Comparison of ENCODE assay signal across 33 mouse cellular contexts in genomic region chr9:67205175-67205574, GRCm38 (mm10).
A peak's percentile ranks its signal among the peaks of the same experiment; 100 is the strongest.
DNase-seq lines count a peak whose midpoint lies in the region; ATAC-seq and TF ChIP-seq lines count a peak whose summit lies in the region.
"Had no signal": no experiment of that assay in that cellular context is flagged by ENCODE, and none has a peak within 500 bp of the region (broad histone marks: within the 10 kb centered on the region; RNA-seq: fewer than 3 reads in every experiment).

No protein-coding gene starts in this region.

- H3K9me3 ChIP-seq in liver, embryonic 11.5 days (ENCODE audit: control insufficient read depth, low read length), result no peaks in the 10 kb centered on the region
- no peaks in the 10 kb centered on the region for H3K9me3 ChIP-seq in intestine, postnatal 0 days (ENCODE audit: control insufficient read depth)
- H3K9me3 ChIP-seq in intestine, embryonic 16.5 days (ENCODE audit: control insufficient read depth, low read length), result no peaks in the 10 kb centered on the region
- H3K9me3 ChIP-seq: embryonic facial prominence, embryonic 15.5 days; forebrain, embryonic 15.5 days; heart, embryonic 13.5 days; hindbrain, embryonic 10.5 days; hindbrain, embryonic 15.5 days; liver, embryonic 13.5 days; midbrain, embryonic 12.5 days; neural tube, embryonic 12.5 days had no signal

- TF ChIP-seq CTCF in intestine, postnatal 0 days (IDR thresholded peaks at IDR 0.05; ENCODE audit: low read depth), result no peak

- H3K4me2 ChIP-seq in liver, embryonic 11.5 days, result no peak overlapping the region
- no peak overlapping the region for H3K4me2 ChIP-seq in intestine, postnatal 0 days (replicated peaks; ENCODE audit: low read depth)
- H3K4me2 ChIP-seq in intestine, embryonic 16.5 days (ENCODE audit: low read depth, low read length), result no peak overlapping the region
- H3K4me2 ChIP-seq: embryonic facial prominence, embryonic 15.5 days; forebrain, embryonic 15.5 days; heart, embryonic 13.5 days; hindbrain, embryonic 15.5 days; liver, embryonic 13.5 days; midbrain, embryonic 12.5 days; neural tube, embryonic 12.5 days had no signal

- no peaks in the 10 kb centered on the region for H3K36me3 ChIP-seq in liver, embryonic 11.5 days (ENCODE audit: control insufficient read depth, insufficient read depth, low read length)
- no peaks in the 10 kb centered on the region for H3K36me3 ChIP-seq in intestine, postnatal 0 days (ENCODE audit: control insufficient read depth, insufficient read depth)
- no peaks in the 10 kb centered on the region for H3K36me3 ChIP-seq in intestine, embryonic 16.5 days (ENCODE audit: control insufficient read depth, insufficient read depth, low read length)
- H3K36me3 ChIP-seq: embryonic facial prominence, embryonic 15.5 days; forebrain, embryonic 15.5 days; heart, embryonic 13.5 days; hindbrain, embryonic 10.5 days; hindbrain, embryonic 15.5 days; liver, embryonic 13.5 days; midbrain, embryonic 12.5 days; neural tube, embryonic 12.5 days had no signal

- H3K4me1 ChIP-seq in liver, embryonic 11.5 days (replicated peaks; ENCODE audit: control insufficient read depth, insufficient read depth, low read length), result no peaks in the 10 kb centered on the region
- H3K4me1 ChIP-seq in intestine, postnatal 0 days (replicated peaks; ENCODE audit: control insufficient read depth, insufficient read depth, low read length), result no peaks in the 10 kb centered on the region
- H3K4me1 ChIP-seq in intestine, embryonic 16.5 days (ENCODE audit: control insufficient read depth, insufficient read depth, low read length), result no peaks in the 10 kb centered on the region
- H3K4me1 ChIP-seq: forebrain, embryonic 15.5 days; hindbrain, embryonic 15.5 days; liver, embryonic 13.5 days; megakaryocyte, embryonic 14.5 days; midbrain, embryonic 12.5 days had no signal

- H3K27me3 ChIP-seq in liver, embryonic 11.5 days (replicated peaks; ENCODE audit: control insufficient read depth, insufficient read depth, low read length), result no peaks in the 10 kb centered on the region
- no peaks in the 10 kb centered on the region for H3K27me3 ChIP-seq in intestine, postnatal 0 days (replicated peaks; ENCODE audit: control insufficient read depth, insufficient read depth, low read length)
- no peaks in the 10 kb centered on the region for H3K27me3 ChIP-seq in intestine, embryonic 16.5 days (replicated peaks; ENCODE audit: control insufficient read depth, insufficient read depth, low read length)
- H3K27me3 ChIP-seq: embryonic facial prominence, embryonic 15.5 days; forebrain, embryonic 15.5 days; heart, embryonic 13.5 days; hindbrain, embryonic 15.5 days; liver, embryonic 13.5 days; midbrain, embryonic 12.5 days; neural tube, embryonic 12.5 days; Patski had no signal

- no peak for ATAC-seq in liver, embryonic 11.5 days (replicated peaks; ENCODE audit: low FRiP score)
- no peak for ATAC-seq in intestine, postnatal 0 days
- no peak for ATAC-seq in intestine, embryonic 16.5 days
- ATAC-seq: forebrain, embryonic 15.5 days; inflammation-experienced regulatory T-cells, adult 6 months; Patski had no signal

- no peak overlapping the region for H3K27ac ChIP-seq in liver, embryonic 11.5 days (ENCODE audit: low read depth, low read length)
- no peak overlapping the region for H3K27ac ChIP-seq in intestine, postnatal 0 days (ENCODE audit: low read depth, low read length)
- no peak overlapping the region for H3K27ac ChIP-seq in intestine, embryonic 16.5 days (ENCODE audit: low read length)
- H3K27ac ChIP-seq: embryonic facial prominence, embryonic 15.5 days; forebrain, embryonic 15.5 days; heart, embryonic 13.5 days; hindbrain, embryonic 10.5 days; hindbrain, embryonic 15.5 days; kidney, postnatal 0 days; liver, embryonic 13.5 days; midbrain, embryonic 12.5 days; neural tube, embryonic 12.5 days had no signal

- H3K4me3 ChIP-seq in liver, embryonic 11.5 days (ENCODE audit: low read depth, low read length), result no peak overlapping the region
- no peak overlapping the region for H3K4me3 ChIP-seq in intestine, postnatal 0 days (ENCODE audit: low read depth, low read length)
- no peak overlapping the region for H3K4me3 ChIP-seq in intestine, embryonic 16.5 days (ENCODE audit: low read length)
- H3K4me3 ChIP-seq: embryonic facial prominence, embryonic 15.5 days; forebrain, embryonic 15.5 days; heart, embryonic 13.5 days; hindbrain, embryonic 10.5 days; hindbrain, embryonic 15.5 days; liver, embryonic 13.5 days; megakaryocyte, embryonic 14.5 days; midbrain, embryonic 12.5 days; myocyte; neural tube, embryonic 12.5 days had no signal

- peak; percentile 76 for DNase-seq in heart, adult 11 months
- no peak for DNase-seq in heart, postnatal 4 days
- peak; percentile 28 for DNase-seq in urinary bladder, postnatal 14 days (ENCODE audit: low spot score)
- DNase-seq in urinary bladder, adult 2 months (ENCODE audit: low spot score), result no peak
- DNase-seq in NIH3T3 (ENCODE audit: low read depth), result peak; percentile 75
- DNase-seq in liver, embryonic 11.5 days (ENCODE audit: low spot score), result no peak
- DNase-seq: adrenal gland, postnatal 36 days; cerebellum, adult 18-20 months; cerebellum, postnatal 14 days; gastrocnemius, postnatal 25 days; heart, adult 18-20 months; heart, postnatal 10 days; kidney, adult 8-10 months; layer of hippocampus, postnatal 36 days; left cerebral cortex, postnatal 4 days; liver, embryonic 13.5 days; lung, adult 18-20 months; lung, postnatal 36 days; thymus, postnatal 4 days had no signal

- 57% methylated on average over 4 of the region's 4 CpGs for WGBS in liver, embryonic 11.5 days
- 38% methylated on average over 4 of the region's 4 CpGs for WGBS in intestine, postnatal 0 days
- 47% methylated on average over 4 of the region's 4 CpGs for whole genome bisulfite sequencing in intestine, embryonic 16.5 days

- no peak overlapping the region for H3K9ac ChIP-seq in liver, embryonic 11.5 days (ENCODE audit: low read depth, low read length)
- no peak overlapping the region for H3K9ac ChIP-seq in intestine, postnatal 0 days (ENCODE audit: low read depth, low read length)
- no peak overlapping the region for H3K9ac ChIP-seq in intestine, embryonic 16.5 days (ENCODE audit: low read depth, low read length)
- H3K9ac ChIP-seq: embryonic facial prominence, embryonic 15.5 days; forebrain, embryonic 15.5 days; heart, embryonic 13.5 days; hindbrain, embryonic 15.5 days; liver, embryonic 13.5 days; midbrain, embryonic 12.5 days; neural tube, embryonic 12.5 days had no signal

Comparison
In these comparisons a context has a peak if more than half of its experiments do, and no peak if none do; other contexts are left out.
1. DNase-seq: peak in heart, adult 11 months (single experiment), urinary bladder, postnatal 14 days (single experiment) and NIH3T3 (single experiment); none in heart, postnatal 4 days (single experiment), urinary bladder, adult 2 months (single experiment) and liver, embryonic 11.5 days (single experiment).